Mouse (Mus musculus) stomach, embryonic 14.5 days (tissue): Measurements from ENCODE around the gene Gpn3. TPM values are rescaled to one million over a fixed set of nuclear protein-coding genes. Genes with fewer than 3 reads are reported as not detected.

Experiments used
- ATAC-seq: fragments of 200-750 bp; cut with Nextera tagmentation; 2 replicates; pipeline ENCODE4 v1.8.0; 2017; ENCODE audit warnings: low read depth, moderate TSS enrichment; ENCODE audit not compliant: insufficient number of reproducible peaks, insufficient read depth, low FRiP score
- H3K27ac ChIP-seq: fragments of 300-500 bp; sonication (generic); 2 replicates; pipeline ENCODE4 v1.5.1; 2014; ENCODE audit warnings: mild to moderate bottlenecking, low read length, moderate library complexity, mixed read lengths
- H3K27me3 ChIP-seq: fragments of 300-500 bp; sonication (generic); 2 replicates; pipeline ENCODE4 v1.6.1; 2014; ENCODE audit warnings: low read length, control low read depth, mixed read lengths; ENCODE audit not compliant: control insufficient read depth, insufficient read depth
- H3K36me3 ChIP-seq: fragments of 300-500 bp; sonication (generic); 2 replicates; pipeline ENCODE4 v1.6.1; 2014; ENCODE audit warnings: mild to moderate bottlenecking, control low read depth, low read length, moderate library complexity, mixed read lengths; ENCODE audit not compliant: control insufficient read depth, insufficient read depth
- H3K4me1 ChIP-seq: fragments of 300-500 bp; sonication (generic); 2 replicates; pipeline ENCODE4 v1.6.1; 2014; ENCODE audit warnings: low read length, control low read depth, mixed read lengths; ENCODE audit not compliant: control insufficient read depth, insufficient read depth
- H3K4me2 ChIP-seq: fragments of 300-500 bp; sonication (generic); replicated peaks from 2 replicates; pipeline ENCODE4 v1.6.1; 2014; ENCODE audit warnings: low read depth, low read length, control low read depth
- H3K4me3 ChIP-seq: fragments of 300-500 bp; sonication (generic); 2 replicates; pipeline ENCODE4 v1.5.1; 2014; ENCODE audit warnings: low read depth, low read length, control low read depth
- H3K9ac ChIP-seq: fragments of 300-500 bp; sonication (generic); replicated peaks from 2 replicates; pipeline ENCODE4 v1.6.1; 2014; ENCODE audit warnings: low read depth, mild to moderate bottlenecking, control low read depth, low read length, moderate library complexity, mixed read lengths
- H3K9me3 ChIP-seq: fragments of 300-500 bp; sonication (generic); 2 replicates; pipeline ENCODE4 v1.6.1; 2016; ENCODE audit warnings: low read depth, low read length, control low read depth; ENCODE audit not compliant: control insufficient read depth
- WGBS: fragments of 180-500 bp; shearing (Covaris S2); extraction: QIAGEN DNeasy Blood & Tissue Kit; methylation state at CpG from one replicate; pipeline ENCODE4 v1.1.7; 2014; 5-methylcytosine and 5-hydroxymethylcytosine counted together
- polyA plus RNA-seq: library from polyadenylated mRNA; unstranded; fragments of >200 nt; fragmentation: Nextera tagmentation; extraction: Ambion mirVana; gene quantifications from 2 replicates; pipeline ENCODE4 v1.2.1, GENCODE M21; 2014

The Gpn3 gene
- polyA plus RNA-seq, 1 experiment from 2014 or later, result 67.0 TPM

GRCm38 (mm10) chr5:122392227-122393004 lies 20.7 kb downstream of the Gpn3 start:
- ATAC-seq, result peak; percentile 25; the same call in 1 of the 2 replicates

GRCm38 (mm10) chr5:122393887-122394286 lies 22.2 kb downstream of the Gpn3 start:
- Histone ChIP-seq H3K27ac (no peak overlapping the region), H3K9me3 (no peaks in the 10 kb centered on the region), H3K4me3 (no peak overlapping the region), H3K9ac (no peak overlapping the region), H3K4me1 (peaks cover 7% of the 10 kb centered on the region; the same call in 1 of the 2 replicates), H3K27me3 (no peaks in the 10 kb centered on the region), H3K36me3 (peaks cover 8% of the 10 kb centered on the region; the same call in 1 of the 2 replicates), H3K4me2 (no peak overlapping the region)
- ATAC-seq, result no peak
- 52% methylated on average over 2 of the region's 2 CpGs for WGBS

More at GRCm38 (mm10) chr5:122392227-122393004, 20.7 kb downstream of the Gpn3 start:
- peaks cover 7% of the 10 kb centered on the region; the same call in 1 of the 2 replicates for H3K4me1 ChIP-seq
- peaks cover 8% of the 10 kb centered on the region; the same call in 1 of the 2 replicates for H3K36me3 ChIP-seq
- peak overlapping the region; percentile 84 for H3K4me2 ChIP-seq
- WGBS, result 15% methylated on average over 19 of the region's 19 CpGs
- H3K27ac ChIP-seq, result no peak overlapping the region
- peak overlapping the region; percentile 72 for H3K9ac ChIP-seq
- no peaks in the 10 kb centered on the region for H3K27me3 ChIP-seq
- H3K9me3 ChIP-seq, result no peaks in the 10 kb centered on the region
- H3K4me3 ChIP-seq, result peak overlapping the region; percentile 83

- no peaks in the 10 kb centered on the region for H3K27me3 ChIP-seq
- H3K36me3 ChIP-seq, result peaks cover 15% of the 10 kb centered on the region
- WGBS, result 83% methylated on average over 10 of the region's 10 CpGs
- no peaks in the 10 kb centered on the region for H3K9me3 ChIP-seq
- H3K4me2 ChIP-seq, result no peak overlapping the region
- H3K4me3 ChIP-seq, result no peak overlapping the region
- no peak overlapping the region for H3K27ac ChIP-seq
- ATAC-seq, result no peak
- H3K4me1 ChIP-seq, result peaks cover 11% of the 10 kb centered on the region; the same call in 1 of the 2 replicates
- H3K9ac ChIP-seq, result no peak overlapping the region
These were observed 25.1 kb downstream of the Gpn3 start for GRCm38 (mm10) chr5:122396791-122397190.

- Histone ChIP-seq H3K9me3 (no peaks in the 10 kb centered on the region), H3K36me3 (peaks cover 21% of the 10 kb centered on the region), H3K27ac (no peak overlapping the region), H3K27me3 (no peaks in the 10 kb centered on the region), H3K4me2 (no peak overlapping the region), H3K9ac (no peak overlapping the region), H3K4me3 (no peak overlapping the region), H3K4me1 (peaks cover 9% of the 10 kb centered on the region; the same call in 1 of the 2 replicates)
- 89% methylated on average over 8 of the region's 8 CpGs for WGBS
- no peak for ATAC-seq
These were observed 25.8 kb downstream of the Gpn3 start for GRCm38 (mm10) chr5:122397495-122397894.

GRCm38 (mm10) chr5:122399871-122400270 lies 28.2 kb downstream of the Gpn3 start:
- Histone ChIP-seq H3K4me1 (0 out of 2 replicates have a peak, but pooled peaks cover 4% of the 10 kb centered on the region), H3K27ac (peak overlapping the region; percentile 30; the same call in 1 of the 2 replicates), H3K4me3 (no peak overlapping the region), H3K9ac (no peak overlapping the region), H3K4me2 (no peak overlapping the region), H3K9me3 (no peaks in the 10 kb centered on the region), H3K27me3 (no peaks in the 10 kb centered on the region), H3K36me3 (peaks cover 44% of the 10 kb centered on the region)
- ATAC-seq, result no peak
- 69% methylated on average over 8 of the region's 8 CpGs for WGBS

- Histone ChIP-seq H3K4me3 (no peak overlapping the region), H3K36me3 (peaks cover 53% of the 10 kb centered on the region), H3K9me3 (no peaks in the 10 kb centered on the region), H3K27ac (peak overlapping the region; percentile 30; the same call in 1 of the 2 replicates), H3K4me2 (no peak overlapping the region), H3K27me3 (no peaks in the 10 kb centered on the region), H3K4me1 (0 out of 2 replicates have a peak, but pooled peaks cover 4% of the 10 kb centered on the region), H3K9ac (no peak overlapping the region)
- ATAC-seq, result peak; percentile 59; the same call in 1 of the 2 replicates
- WGBS, result 46% methylated on average over 18 of the region's 18 CpGs
These were observed 29.1 kb downstream of the Gpn3 start for GRCm38 (mm10) chr5:122400628-122401302.

- Histone ChIP-seq H3K9ac (no peak overlapping the region), H3K27me3 (no peaks in the 10 kb centered on the region), H3K9me3 (no peaks in the 10 kb centered on the region), H3K4me2 (no peak overlapping the region), H3K36me3 (peaks cover 58% of the 10 kb centered on the region), H3K4me1 (0 out of 2 replicates have a peak, but pooled peaks cover 4% of the 10 kb centered on the region), H3K27ac (no peak overlapping the region), H3K4me3 (no peak overlapping the region)
- WGBS, result 23% methylated on average over 8 of the region's 8 CpGs
- peak; percentile 73; the same call in 1 of the 2 replicates for ATAC-seq
These were observed 29.6 kb downstream of the Gpn3 start for GRCm38 (mm10) chr5:122401303-122401640.

GRCm38 (mm10) chr5:122402160-122402559 lies 30.5 kb downstream of the Gpn3 start:
- Histone ChIP-seq H3K9ac (no peak overlapping the region), H3K4me3 (no peak overlapping the region), H3K27me3 (no peaks in the 10 kb centered on the region), H3K4me2 (no peak overlapping the region), H3K9me3 (no peaks in the 10 kb centered on the region), H3K4me1 (0 out of 2 replicates have a peak, but pooled peaks cover 4% of the 10 kb centered on the region), H3K36me3 (peaks cover 59% of the 10 kb centered on the region), H3K27ac (no peak overlapping the region)
- WGBS, result 80% methylated on average over 13 of the region's 13 CpGs
- no peak for ATAC-seq
